Mouse (Mus musculus) liver, postnatal 0 days (tissue): ENCODE results near the gene Irf1.

ENCODE experiments used
- CTCF ChIP-seq: sonication (generic); IDR thresholded peaks from 2 replicates; pipeline ENCODE4 v1.5.1; 2016; ENCODE audit warnings: antibody characterized with exemption, low read depth
- EP300 ChIP-seq: IDR thresholded peaks from 2 replicates; pipeline ENCODE4 v1.6.1; 2016; ENCODE audit warnings: antibody characterized with exemption, low read depth, mild to moderate bottlenecking

DNA sequence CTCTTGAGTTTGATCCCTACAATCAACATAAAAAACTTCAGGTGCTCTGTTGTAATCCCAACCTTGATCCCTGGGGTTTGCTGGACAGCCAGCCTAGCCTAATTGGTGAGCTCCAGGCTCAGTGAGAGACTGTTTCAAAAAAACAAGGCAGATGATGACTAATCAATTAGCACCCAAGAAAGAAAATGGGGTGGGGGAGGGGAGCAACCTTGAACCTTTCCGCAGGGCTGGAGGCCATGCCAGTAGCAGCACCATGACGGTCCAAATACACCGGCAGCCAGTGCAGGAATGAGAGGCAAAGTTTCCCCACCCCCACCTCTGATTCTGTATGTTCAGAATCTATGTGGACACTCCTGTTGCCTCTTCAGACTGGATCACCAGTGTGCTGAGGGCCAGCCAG lies 19.5 kb downstream of the Irf1 start:
- TF ChIP-seq CTCF (no peak), EP300 (no peak; the same call in 1 of the 2 replicates)
